Comparison of ENCODE assay signal across 25 mouse cellular contexts in genomic region chr13:90498978-90499377, GRCm38 (mm10).
"Had no signal": no experiment of that assay in that cellular context is flagged by ENCODE, and none has a peak within 500 bp of the region (broad histone marks: within the 10 kb centered on the region; RNA-seq: fewer than 3 reads in every experiment).

No protein-coding gene starts in this region.

- DNase-seq: gastrocnemius, postnatal 14 days; gastrocnemius, postnatal 36 days; heart, adult 18-20 months; heart, postnatal 14 days; heart, postnatal 36 days; kidney, adult 18-20 months; kidney, adult 9 months; kidney, postnatal 14 days; kidney, postnatal 36 days; layer of hippocampus, adult 9-11 months; layer of hippocampus, postnatal 36 days; left cerebral cortex, postnatal 4 days had no signal

- H3K4me3 ChIP-seq: heart, embryonic 13.5 days; heart, embryonic 15.5 days; hindbrain, embryonic 10.5 days; hindbrain, embryonic 12.5 days; kidney, embryonic 15.5 days; limb, embryonic 13.5 days; limb, embryonic 15.5 days; liver, embryonic 12.5 days had no signal

- H3K4me1 ChIP-seq: heart, embryonic 13.5 days; heart, embryonic 15.5 days; hindbrain, embryonic 12.5 days; liver, embryonic 12.5 days had no signal

- H3K9ac ChIP-seq: heart, embryonic 13.5 days; heart, embryonic 15.5 days; hindbrain, embryonic 12.5 days; hindbrain, embryonic 14.5 days; kidney, embryonic 15.5 days; limb, embryonic 13.5 days; limb, embryonic 15.5 days; liver, embryonic 12.5 days; liver, embryonic 14.5 days had no signal

- H3K27me3 ChIP-seq: heart, embryonic 13.5 days; heart, embryonic 15.5 days; hindbrain, embryonic 12.5 days; kidney, embryonic 15.5 days; limb, embryonic 13.5 days; limb, embryonic 15.5 days; liver, embryonic 12.5 days had no signal

- H3K27ac ChIP-seq: heart, embryonic 13.5 days; heart, embryonic 15.5 days; hindbrain, embryonic 10.5 days; hindbrain, embryonic 12.5 days; hindbrain, embryonic 14.5 days; kidney, embryonic 15.5 days; kidney, postnatal 0 days; limb, embryonic 15.5 days; liver, embryonic 12.5 days; liver, embryonic 14.5 days had no signal

- H3K36me3 ChIP-seq: heart, embryonic 13.5 days; heart, embryonic 15.5 days; hindbrain, embryonic 10.5 days; hindbrain, embryonic 12.5 days; kidney, embryonic 15.5 days; limb, embryonic 13.5 days; limb, embryonic 15.5 days; liver, embryonic 12.5 days had no signal

- H3K9me3 ChIP-seq: heart, embryonic 13.5 days; heart, embryonic 15.5 days; hindbrain, embryonic 10.5 days; hindbrain, embryonic 12.5 days; kidney, embryonic 15.5 days; limb, embryonic 13.5 days; limb, embryonic 15.5 days; liver, embryonic 12.5 days had no signal

- ATAC-seq: hindbrain, embryonic 16.5 days; intestine, embryonic 16.5 days; liver, embryonic 12.5 days had no signal
